Mouse (Mus musculus) bone marrow, adult 2 months (tissue): ENCODE measurements around the gene Ppfibp2.

ENCODE experiments used
- CTCF ChIP-seq: fragments of 200-500 bp; IDR thresholded peaks from 2 replicates; pipeline ENCODE4 v1.5.1; 2011; ENCODE audit warnings: low read length, control low read depth; ENCODE audit not compliant: control insufficient read depth, insufficient read depth
- POLR2A ChIP-seq: fragments of 200-500 bp; IDR thresholded peaks from 2 replicates; pipeline ENCODE4 v1.6.1; 2011; ENCODE audit warnings: low read depth, mild to moderate bottlenecking, control low read depth, low read length, borderline replicate concordance; ENCODE audit not compliant: control insufficient read depth

- TF ChIP-seq CTCF (no peak), POLR2A (no peak)
Measured at GRCm38 (mm10) chr7:107707650-107708049, 112.6 kb downstream of the Ppfibp2 start.
